Mouse (Mus musculus) C2C12 (cell line): ENCODE results near the gene C1qtnf6.

ENCODE experiments used
- CTCF ChIP-seq: IDR thresholded peaks from one replicate; pipeline ENCODE4 v1.5.1; 2011; ENCODE audit not compliant: control insufficient read depth, insufficient read depth, insufficient read length
- FOSL1 ChIP-seq: IDR thresholded peaks from one replicate; pipeline ENCODE4 v1.8.0; 2011; ENCODE audit warnings: mild to moderate bottlenecking, low read length; ENCODE audit not compliant: poor library complexity, insufficient read depth, severe bottlenecking
- MAX ChIP-seq: IDR thresholded peaks from one replicate; pipeline ENCODE4 v1.6.1; 2011; ENCODE audit warnings: mild to moderate bottlenecking, control low read depth
- MYOD1 ChIP-seq: IDR thresholded peaks from one replicate; pipeline ENCODE4 v1.6.1; 2011; ENCODE audit warnings: low read depth; ENCODE audit not compliant: control insufficient read depth, insufficient read length
- MYOG ChIP-seq: IDR thresholded peaks from one replicate; pipeline ENCODE4 v1.6.1; 2011; ENCODE audit not compliant: control insufficient read depth, insufficient read length; ENCODE audit errors: extremely low read depth
- USF1 ChIP-seq: IDR thresholded peaks from one replicate; pipeline ENCODE4 v1.6.1; 2011; ENCODE audit warnings: low read depth, mild to moderate bottlenecking, control low read depth, moderate library complexity

DNA sequence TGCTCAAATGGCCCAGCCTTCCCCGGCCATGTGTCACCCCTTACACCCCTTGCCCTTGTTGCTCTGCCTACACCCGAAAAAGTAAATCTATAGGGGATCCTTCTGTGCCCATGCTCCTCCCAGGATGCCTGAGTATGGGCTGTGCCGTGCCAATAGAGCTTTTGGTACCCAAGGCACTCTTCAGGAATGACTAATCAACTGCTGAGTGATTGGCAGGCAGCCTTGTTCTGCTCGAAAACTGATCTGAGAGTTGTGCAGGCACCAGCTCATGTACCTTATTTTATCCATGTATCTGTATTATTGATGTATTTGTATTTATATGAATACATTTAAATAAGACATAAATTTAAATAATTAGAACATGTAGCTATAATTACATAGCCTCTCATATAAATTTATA, 44.1 kb downstream of the C1qtnf6 start:
- TF ChIP-seq CTCF (no peak), MAX (no peak), USF1 (no peak), MYOG (no peak), FOSL1 (no peak), MYOD1 (no peak)
